In genomic region chr10:60003213-60003752, GRCm38 (mm10) we compare ENCODE assay signal across 8 mouse cellular contexts. TPM values are rescaled to one million over a fixed set of nuclear protein-coding genes. Genes with fewer than 3 reads are reported as not detected.
DNase-seq lines count a peak whose midpoint lies in the region; ATAC-seq and TF ChIP-seq lines count a peak whose summit lies in the region.

No protein-coding gene starts in this region.

- no peak; the same call in 1 of the 2 replicates for TF ChIP-seq CTCF in lung, embryonic 14.5 days (IDR thresholded peaks at IDR 0.05; ENCODE audit: low read depth)

- 0 out of 2 replicates have a peak, but pooled peaks have one; percentile 0 for ATAC-seq in lung, embryonic 14.5 days (ENCODE audit: insufficient read depth)
- ATAC-seq in embryonic facial prominence, embryonic 14.5 days (ENCODE audit: low read depth), result 0 out of 2 replicates have a peak, but pooled peaks have one; percentile 0
- no peak; the same call in 1 of the 2 replicates for ATAC-seq in limb, embryonic 11.5 days (ENCODE audit: insufficient number of reproducible peaks, low FRiP score, low TSS enrichment, low read depth)
- ATAC-seq in neural tube, embryonic 15.5 days (ENCODE audit: low FRiP score), result peak; percentile 5

- H3K27ac ChIP-seq in lung, embryonic 14.5 days (ENCODE audit: low read depth), result peak overlapping the region; percentile 93
- H3K27ac ChIP-seq in embryonic facial prominence, embryonic 14.5 days (replicated peaks; ENCODE audit: low read depth, low read length), result peak overlapping the region; percentile 96
- H3K27ac ChIP-seq in limb, embryonic 11.5 days (replicated peaks; ENCODE audit: low read depth, low read length), result peak overlapping the region; percentile 84
- peak overlapping the region; percentile 99 for H3K27ac ChIP-seq in neural tube, embryonic 15.5 days (replicated peaks)

- H3K9me3 ChIP-seq in lung, embryonic 14.5 days (ENCODE audit: low read depth, low read length), result no peaks in the 10 kb centered on the region
- no peaks in the 10 kb centered on the region for H3K9me3 ChIP-seq in embryonic facial prominence, embryonic 14.5 days (ENCODE audit: control insufficient read depth, low read length)
- H3K9me3 ChIP-seq in limb, embryonic 11.5 days (ENCODE audit: control insufficient read depth, low read length), result no peaks in the 10 kb centered on the region
- no peaks in the 10 kb centered on the region for H3K9me3 ChIP-seq in neural tube, embryonic 15.5 days (replicated peaks)

- peak overlapping the region; percentile 76 for H3K4me2 ChIP-seq in lung, embryonic 14.5 days
- H3K4me2 ChIP-seq in embryonic facial prominence, embryonic 14.5 days (ENCODE audit: low read depth, low read length), result peak overlapping the region; percentile 71
- H3K4me2 ChIP-seq in limb, embryonic 11.5 days (ENCODE audit: low read depth, severe bottlenecking), result peak overlapping the region; percentile 56
- peak overlapping the region; percentile 65 for H3K4me2 ChIP-seq in neural tube, embryonic 15.5 days

- no peak for DNase-seq in lung, embryonic 14.5 days
- DNase-seq in lung, postnatal 4 days, result no peak
- peak; percentile 51 for DNase-seq in embryonic facial prominence, embryonic 14.5 days (ENCODE audit: low spot score)
- DNase-seq in limb, embryonic 11.5 days (ENCODE audit: low spot score), result no peak
- no peak for DNase-seq in right cerebral cortex, postnatal 10 days (ENCODE audit: low spot score in 2 of 2)
- DNase-seq in kidney, adult 9 months, result no peak
- no peak for DNase-seq in adrenal gland, adult (ENCODE audit: inconsistent age in 2 of 2, low spot score in 1 of 2)

- WGBS in lung, embryonic 14.5 days, result 1% methylated on average over 21 of the region's 21 CpGs
- WGBS in embryonic facial prominence, embryonic 14.5 days, result under 1% methylated on average over 19 of the region's 21 CpGs
- WGBS in limb, embryonic 11.5 days, result under 1% methylated on average over 21 of the region's 21 CpGs
- under 1% methylated on average over 20 of the region's 21 CpGs for WGBS in neural tube, embryonic 15.5 days

- H3K4me1 ChIP-seq in lung, embryonic 14.5 days (ENCODE audit: insufficient read depth), result no peaks in the 10 kb centered on the region
- H3K4me1 ChIP-seq in embryonic facial prominence, embryonic 14.5 days (ENCODE audit: control insufficient read depth, insufficient read depth, low read length), result peaks cover 12% of the 10 kb centered on the region
- no peaks in the 10 kb centered on the region for H3K4me1 ChIP-seq in limb, embryonic 11.5 days (ENCODE audit: control insufficient read depth, insufficient read depth, low read length)
- H3K4me1 ChIP-seq in neural tube, embryonic 15.5 days, result peaks cover 21% of the 10 kb centered on the region

- peak overlapping the region; percentile 58 for H3K4me3 ChIP-seq in lung, embryonic 14.5 days (ENCODE audit: low read depth, low read length)
- H3K4me3 ChIP-seq in embryonic facial prominence, embryonic 14.5 days (ENCODE audit: low read depth, low read length), result peak overlapping the region; percentile 76
- peak overlapping the region; percentile 43 for H3K4me3 ChIP-seq in limb, embryonic 11.5 days (ENCODE audit: low read depth, low read length)
- peak overlapping the region; percentile 68 for H3K4me3 ChIP-seq in neural tube, embryonic 15.5 days (replicated peaks)

- H3K36me3 ChIP-seq in lung, embryonic 14.5 days (ENCODE audit: insufficient read depth), result peaks cover 12% of the 10 kb centered on the region; the same call in 1 of the 2 replicates
- peaks cover 22% of the 10 kb centered on the region; the same call in 1 of the 2 replicates for H3K36me3 ChIP-seq in embryonic facial prominence, embryonic 14.5 days (ENCODE audit: control insufficient read depth, insufficient read depth, low read length)
- H3K36me3 ChIP-seq in limb, embryonic 11.5 days (ENCODE audit: control insufficient read depth, insufficient read depth, low read length), result peaks cover 2% of the 10 kb centered on the region; the same call in 1 of the 2 replicates
- H3K36me3 ChIP-seq in neural tube, embryonic 15.5 days, result peaks cover 6% of the 10 kb centered on the region; the same call in 1 of the 2 replicates

- no peaks in the 10 kb centered on the region for H3K27me3 ChIP-seq in lung, embryonic 14.5 days (ENCODE audit: insufficient read depth, low read length)
- no peaks in the 10 kb centered on the region for H3K27me3 ChIP-seq in embryonic facial prominence, embryonic 14.5 days (replicated peaks; ENCODE audit: control insufficient read depth, insufficient read depth, low read length)
- H3K27me3 ChIP-seq in limb, embryonic 11.5 days (ENCODE audit: control insufficient read depth, insufficient read depth, low read length), result no peaks in the 10 kb centered on the region
- H3K27me3 ChIP-seq in neural tube, embryonic 15.5 days (replicated peaks), result no peaks in the 10 kb centered on the region

- peak overlapping the region; percentile 62 for H3K9ac ChIP-seq in lung, embryonic 14.5 days
- H3K9ac ChIP-seq in embryonic facial prominence, embryonic 14.5 days (ENCODE audit: low read depth, low read length), result peak overlapping the region; percentile 67
- H3K9ac ChIP-seq in limb, embryonic 11.5 days (ENCODE audit: low read length), result peak overlapping the region; percentile 60
- H3K9ac ChIP-seq in neural tube, embryonic 15.5 days (replicated peaks), result peak overlapping the region; percentile 64

RNA-seq across cellular contexts. Expression of gene Anapc16, which starts 0.3 kb away (rescaled TPM):
- 108 and 109 TPM in 2 replicates for polyA plus RNA-seq in lung, embryonic 14.5 days (2014; fragmentation: Nextera tagmentation; extraction: Ambion mirVana)
- 96.2 and 101 TPM in 2 replicates for polyA plus RNA-seq in embryonic facial prominence, embryonic 14.5 days (2014; fragmentation: Nextera tagmentation; extraction: Ambion mirVana)
- 111 and 112 TPM in 2 replicates for polyA plus RNA-seq in limb, embryonic 11.5 days (2014; fragmentation: Nextera tagmentation; extraction: Ambion mirVana)
- polyA plus RNA-seq in neural tube, embryonic 15.5 days (2015; fragmentation: Nextera tagmentation; extraction: Ambion mirVana), result 106 TPM in 2 replicates

RNA-seq across cellular contexts. Expression of gene Ascc1, which starts 0.7 kb away (rescaled TPM):
- polyA plus RNA-seq in lung, embryonic 14.5 days (2014; fragmentation: Nextera tagmentation; extraction: Ambion mirVana), result 34.7 and 35.3 TPM in 2 replicates
- 36.5 and 37.8 TPM in 2 replicates for polyA plus RNA-seq in embryonic facial prominence, embryonic 14.5 days (2014; fragmentation: Nextera tagmentation; extraction: Ambion mirVana)
- polyA plus RNA-seq in limb, embryonic 11.5 days (2014; fragmentation: Nextera tagmentation; extraction: Ambion mirVana), result 45.2 and 46.7 TPM in 2 replicates
- 45.4 and 47.3 TPM in 2 replicates for polyA plus RNA-seq in neural tube, embryonic 15.5 days (2015; fragmentation: Nextera tagmentation; extraction: Ambion mirVana)

RNA-seq across cellular contexts. Expression of gene Ddit4, which starts 51.6 kb away (rescaled TPM):
- 3.0 and 3.5 TPM in 2 replicates for polyA plus RNA-seq in lung, embryonic 14.5 days (2014; fragmentation: Nextera tagmentation; extraction: Ambion mirVana)
- 8.7 and 9.2 TPM in 2 replicates for polyA plus RNA-seq in embryonic facial prominence, embryonic 14.5 days (2014; fragmentation: Nextera tagmentation; extraction: Ambion mirVana)
- polyA plus RNA-seq in limb, embryonic 11.5 days (2014; fragmentation: Nextera tagmentation; extraction: Ambion mirVana), result 6.8 and 10.2 TPM in 2 replicates
- polyA plus RNA-seq in neural tube, embryonic 15.5 days (2015; fragmentation: Nextera tagmentation; extraction: Ambion mirVana), result 80.8 and 91.6 TPM in 2 replicates
